Mouse (Mus musculus): ENCODE measurements around the gene Helz. TPM values are rescaled to one million over a fixed set of nuclear protein-coding genes. Genes with fewer than 3 reads are reported as not detected.

The Helz gene
- total RNA-seq, 1 experiment: 43.5 TPM

DNA sequence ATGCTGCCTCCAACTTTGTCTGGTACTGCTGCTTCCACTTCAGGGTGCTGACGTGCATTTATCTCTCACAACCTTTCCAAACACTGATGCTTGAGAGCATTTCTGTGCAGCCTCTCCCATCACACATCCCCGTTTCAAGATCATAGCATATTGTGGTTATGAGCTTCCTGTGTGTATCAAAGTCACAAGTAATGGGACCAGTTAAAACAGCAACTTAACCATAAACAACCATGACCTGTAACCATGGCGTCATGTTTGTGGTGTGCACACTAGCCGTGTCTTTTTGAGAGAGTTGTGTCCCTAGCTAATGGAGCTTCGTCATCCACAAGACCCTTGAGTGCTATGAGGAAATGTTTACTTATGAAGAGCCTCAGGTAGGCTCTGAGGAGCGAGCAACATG lies 120.5 kb downstream of the Helz start:
- H3K36me3 ChIP-seq (ENCODE audit: control insufficient read depth, insufficient read depth, low read length, poor library complexity, severe bottlenecking): peaks cover 41% of the 10 kb centered on the region
- H3K27ac ChIP-seq (ENCODE audit: insufficient read depth, low read depth, low read length, poor library complexity, severe bottlenecking): no peak overlapping the region
- TF ChIP-seq ZC3H11A (IDR thresholded peaks at IDR 0.05; ENCODE audit: borderline replicate concordance, low read depth, low read length): no peak
- in situ Hi-C loops (cut with MboI; ENCODE audit: low sequenced_read_pairs in 2 of 2, unreplicated experiment in 2 of 2): no loop called here
- DNase-seq (ENCODE audit: low read depth, low spot score): no peak
- no peak overlapping the region for H3K4me3 ChIP-seq (ENCODE audit: insufficient read depth in 1 of 2, low read depth in 1 of 2, low read length in 2 of 2, poor library complexity in 1 of 2, severe bottlenecking in 1 of 2)
- H3K9ac ChIP-seq (ENCODE audit: insufficient read depth, low read depth, low read length, poor library complexity, severe bottlenecking): no peak overlapping the region
- peaks cover 0 to 2% of the 10 kb centered on the region in 2 experiments; a peak in 1 of 4 replicates for H3K4me1 ChIP-seq (ENCODE audit: control insufficient read depth in 2 of 2, insufficient read depth in 2 of 2, low read length in 2 of 2, poor library complexity in 1 of 2)
- no peaks in the 10 kb centered on the region for H3K9me3 ChIP-seq (ENCODE audit: control insufficient read depth, insufficient read depth, low read depth, low read length)

GRCm38 (mm10) chr11:107668977-107669376 lies 121.2 kb downstream of the Helz start:
- peaks cover 0 to 2% of the 10 kb centered on the region in 2 experiments; a peak in 1 of 4 replicates for H3K4me1 ChIP-seq (ENCODE audit: control insufficient read depth in 2 of 2, insufficient read depth in 2 of 2, low read length in 2 of 2, poor library complexity in 1 of 2)
- TF ChIP-seq ZNF384 (IDR thresholded peaks at IDR 0.05; ENCODE audit: low read depth, low read length) (no peak), HCFC1 (IDR thresholded peaks at IDR 0.05; ENCODE audit: borderline replicate concordance, insufficient read depth, low read length) (no peak), MAFK (IDR thresholded peaks at IDR 0.05; ENCODE audit: insufficient read depth, low read depth, low read length) (no peak), CHD2 (IDR thresholded peaks at IDR 0.05; ENCODE audit: low read depth, low read length) (no peak), ZC3H11A (IDR thresholded peaks at IDR 0.05; ENCODE audit: borderline replicate concordance, low read depth, low read length) (no peak)
- in situ Hi-C loops (cut with MboI; ENCODE audit: low sequenced_read_pairs in 2 of 2, unreplicated experiment in 2 of 2): no loop called here
- peaks cover 43% of the 10 kb centered on the region for H3K36me3 ChIP-seq (ENCODE audit: control insufficient read depth, insufficient read depth, low read length, poor library complexity, severe bottlenecking)
- no peak overlapping the region for H3K4me3 ChIP-seq (ENCODE audit: insufficient read depth in 1 of 2, low read depth in 1 of 2, low read length in 2 of 2, poor library complexity in 1 of 2, severe bottlenecking in 1 of 2)
- H3K9ac ChIP-seq (ENCODE audit: insufficient read depth, low read depth, low read length, poor library complexity, severe bottlenecking): no peak overlapping the region
- DNase-seq (ENCODE audit: low read depth, low spot score): no peak
- no peaks in the 10 kb centered on the region for H3K9me3 ChIP-seq (ENCODE audit: control insufficient read depth, insufficient read depth, low read depth, low read length)
- H3K27ac ChIP-seq (ENCODE audit: insufficient read depth, low read depth, low read length, poor library complexity, severe bottlenecking): no peak overlapping the region

DNA sequence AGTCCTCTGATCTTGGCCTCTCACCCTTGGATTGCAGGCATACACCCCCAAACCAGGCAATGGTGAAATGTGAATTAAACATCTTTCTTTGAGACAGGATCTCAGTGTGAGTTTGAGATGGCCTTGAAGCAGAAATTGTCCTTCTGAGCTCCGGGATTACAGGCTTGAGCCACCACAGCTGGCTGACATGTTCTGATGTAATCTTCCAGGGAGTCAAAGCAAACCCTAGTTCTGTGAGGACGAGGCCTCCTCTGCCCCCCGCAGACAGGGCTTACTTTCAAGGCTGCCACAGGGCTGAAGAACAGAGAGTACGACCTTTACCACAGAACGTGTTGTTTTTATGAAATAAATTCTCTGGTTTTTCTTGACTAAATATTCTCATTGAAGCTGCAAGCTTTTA lies 126.3 kb downstream of the Helz start:
- Histone ChIP-seq H3K4me3 (ENCODE audit: insufficient read depth in 1 of 2, low read depth in 1 of 2, low read length in 2 of 2, poor library complexity in 1 of 2, severe bottlenecking in 1 of 2) (no peak overlapping the region), H3K27ac (ENCODE audit: insufficient read depth, low read depth, low read length, poor library complexity, severe bottlenecking) (no peak overlapping the region), H3K9me3 (ENCODE audit: control insufficient read depth, insufficient read depth, low read depth, low read length) (no peaks in the 10 kb centered on the region), H3K9ac (ENCODE audit: insufficient read depth, low read depth, low read length, poor library complexity, severe bottlenecking) (no peak overlapping the region), H3K4me1 (ENCODE audit: control insufficient read depth in 2 of 2, insufficient read depth in 2 of 2, low read length in 2 of 2, poor library complexity in 1 of 2) (peaks cover 0 to 6% of the 10 kb centered on the region in 2 experiments; a peak in 2 of 4 replicates), H3K36me3 (ENCODE audit: control insufficient read depth, insufficient read depth, low read length, poor library complexity, severe bottlenecking) (peaks cover 35% of the 10 kb centered on the region)
- TF ChIP-seq HCFC1 (IDR thresholded peaks at IDR 0.05; ENCODE audit: borderline replicate concordance, insufficient read depth, low read length): no peak
- no peak for TF ChIP-seq MAFK (IDR thresholded peaks at IDR 0.05; ENCODE audit: insufficient read depth, low read depth, low read length)
- TF ChIP-seq ZNF384 (IDR thresholded peaks at IDR 0.05; ENCODE audit: low read depth, low read length): no peak
- DNase-seq (ENCODE audit: low read depth, low spot score): no peak
- in situ Hi-C loops (cut with MboI; ENCODE audit: low sequenced_read_pairs in 2 of 2, unreplicated experiment in 2 of 2): no loop called here

DNA sequence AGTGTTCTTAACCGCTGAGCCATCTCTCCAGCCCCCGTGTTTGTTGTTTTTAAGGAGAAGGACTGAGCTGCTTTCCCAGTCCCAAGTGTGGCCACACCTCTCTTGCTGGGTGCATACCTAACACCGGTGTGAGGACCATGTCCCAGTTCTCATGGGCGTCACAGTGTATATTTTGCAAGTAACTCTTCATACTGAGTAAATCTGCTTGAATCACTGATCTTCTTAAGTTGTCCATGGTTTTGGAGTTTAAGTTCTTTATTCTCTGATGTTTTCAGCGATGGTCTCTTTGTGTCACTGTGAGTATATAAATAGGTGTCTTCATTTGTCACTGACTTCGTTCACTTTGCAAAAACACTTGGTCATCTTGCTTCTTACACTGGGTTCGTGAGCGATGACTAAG lies 126.9 kb downstream of the Helz start:
- no peak for TF ChIP-seq ZC3H11A (IDR thresholded peaks at IDR 0.05; ENCODE audit: borderline replicate concordance, low read depth, low read length)
- TF ChIP-seq HCFC1 (IDR thresholded peaks at IDR 0.05; ENCODE audit: borderline replicate concordance, insufficient read depth, low read length): no peak
- TF ChIP-seq ZNF384 (IDR thresholded peaks at IDR 0.05; ENCODE audit: low read depth, low read length): no peak
- TF ChIP-seq MAFK (IDR thresholded peaks at IDR 0.05; ENCODE audit: insufficient read depth, low read depth, low read length): no peak
- no peak for TF ChIP-seq CHD2 (IDR thresholded peaks at IDR 0.05; ENCODE audit: low read depth, low read length)
- in situ Hi-C loops (cut with MboI; ENCODE audit: low sequenced_read_pairs in 2 of 2, unreplicated experiment in 2 of 2): no loop called here
- Histone ChIP-seq H3K9ac (ENCODE audit: insufficient read depth, low read depth, low read length, poor library complexity, severe bottlenecking) (no peak overlapping the region), H3K4me1 (ENCODE audit: control insufficient read depth in 2 of 2, insufficient read depth in 2 of 2, low read length in 2 of 2, poor library complexity in 1 of 2) (peaks cover 0 to 6% of the 10 kb centered on the region in 2 experiments; a peak in 2 of 4 replicates), H3K4me3 (ENCODE audit: insufficient read depth in 1 of 2, low read depth in 1 of 2, low read length in 2 of 2, poor library complexity in 1 of 2, severe bottlenecking in 1 of 2) (no peak overlapping the region), H3K27ac (ENCODE audit: insufficient read depth, low read depth, low read length, poor library complexity, severe bottlenecking) (no peak overlapping the region), H3K9me3 (ENCODE audit: control insufficient read depth, insufficient read depth, low read depth, low read length) (no peaks in the 10 kb centered on the region), H3K36me3 (ENCODE audit: control insufficient read depth, insufficient read depth, low read length, poor library complexity, severe bottlenecking) (peaks cover 35% of the 10 kb centered on the region)
- no peak for DNase-seq (ENCODE audit: low read depth, low spot score)

GRCm38 (mm10) chr11:107675246-107675645 lies 127.5 kb downstream of the Helz start:
- peaks cover 31% of the 10 kb centered on the region for H3K36me3 ChIP-seq (ENCODE audit: control insufficient read depth, insufficient read depth, low read length, poor library complexity, severe bottlenecking)
- no peak overlapping the region for H3K9ac ChIP-seq (ENCODE audit: insufficient read depth, low read depth, low read length, poor library complexity, severe bottlenecking)
- no peak overlapping the region for H3K4me3 ChIP-seq (ENCODE audit: insufficient read depth in 1 of 2, low read depth in 1 of 2, low read length in 2 of 2, poor library complexity in 1 of 2, severe bottlenecking in 1 of 2)
- no peak overlapping the region for H3K27ac ChIP-seq (ENCODE audit: insufficient read depth, low read depth, low read length, poor library complexity, severe bottlenecking)
- H3K9me3 ChIP-seq (ENCODE audit: control insufficient read depth, insufficient read depth, low read depth, low read length): no peaks in the 10 kb centered on the region
- DNase-seq (ENCODE audit: low read depth, low spot score): no peak
- TF ChIP-seq ZC3H11A (IDR thresholded peaks at IDR 0.05; ENCODE audit: borderline replicate concordance, low read depth, low read length): no peak
- TF ChIP-seq CHD2 (IDR thresholded peaks at IDR 0.05; ENCODE audit: low read depth, low read length): no peak
- no peak for TF ChIP-seq MAFK (IDR thresholded peaks at IDR 0.05; ENCODE audit: insufficient read depth, low read depth, low read length)
- TF ChIP-seq ZNF384 (IDR thresholded peaks at IDR 0.05; ENCODE audit: low read depth, low read length): no peak
- TF ChIP-seq HCFC1 (IDR thresholded peaks at IDR 0.05; ENCODE audit: borderline replicate concordance, insufficient read depth, low read length): no peak
- in situ Hi-C loops (cut with MboI; ENCODE audit: low sequenced_read_pairs in 2 of 2, unreplicated experiment in 2 of 2): no loop called here
- H3K4me1 ChIP-seq (ENCODE audit: control insufficient read depth in 2 of 2, insufficient read depth in 2 of 2, low read length in 2 of 2, poor library complexity in 1 of 2): peaks cover 0 to 6% of the 10 kb centered on the region in 2 experiments; a peak in 2 of 4 replicates
